Mouse (Mus musculus): Measurements from ENCODE around the gene Nek6. TPM values are rescaled to one million over a fixed set of nuclear protein-coding genes. Genes with fewer than 3 reads are reported as not detected.

Nek6 gene
- polyA plus RNA-seq, 1 experiment from 2014 or later = 56.8 TPM

DNA sequence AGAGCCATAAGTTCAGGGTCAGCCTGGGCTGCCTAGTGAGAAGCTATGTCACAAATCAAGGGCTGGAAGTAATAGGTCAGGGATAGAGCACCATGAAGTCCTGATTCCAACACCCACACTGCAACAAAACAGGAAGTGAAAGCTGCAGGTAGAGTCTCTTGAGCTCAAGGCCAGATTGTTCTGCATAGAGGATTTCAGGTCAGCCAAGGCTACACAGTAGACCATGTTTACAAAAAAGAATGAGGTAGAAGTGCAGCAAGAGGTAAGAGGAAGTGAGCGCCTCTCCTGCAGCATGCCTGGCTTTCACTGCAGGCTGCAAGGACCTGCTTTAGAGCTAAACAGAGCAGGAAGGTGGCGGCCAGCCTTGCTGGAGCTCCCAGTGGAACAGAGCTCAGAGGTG, 63.3 kb downstream of the Nek6 start:
- H3K27ac ChIP-seq (ENCODE audit: low read length) = no peak overlapping the region
- ATAC-seq = no peak
- H3K4me2 ChIP-seq (ENCODE audit: low read length) = no peak overlapping the region
- H3K9me3 ChIP-seq (replicated peaks; ENCODE audit: control insufficient read depth, low read length, poor library complexity, severe bottlenecking) = no peaks in the 10 kb centered on the region
- no peaks in the 10 kb centered on the region for H3K27me3 ChIP-seq (ENCODE audit: control insufficient read depth, insufficient read depth, low read depth, low read length)
- 92% methylated on average over 2 of the region's 2 CpGs for WGBS
- no peak overlapping the region for H3K4me3 ChIP-seq (ENCODE audit: low read depth, low read length)
- H3K36me3 ChIP-seq (ENCODE audit: control insufficient read depth, insufficient read depth, low read length) = no peaks in the 10 kb centered on the region
- H3K9ac ChIP-seq (ENCODE audit: low read depth, low read length) = no peak overlapping the region
- peaks cover 9% of the 10 kb centered on the region; the same call in 1 of the 2 replicates for H3K4me1 ChIP-seq (ENCODE audit: control insufficient read depth, insufficient read depth, low read length)

DNA sequence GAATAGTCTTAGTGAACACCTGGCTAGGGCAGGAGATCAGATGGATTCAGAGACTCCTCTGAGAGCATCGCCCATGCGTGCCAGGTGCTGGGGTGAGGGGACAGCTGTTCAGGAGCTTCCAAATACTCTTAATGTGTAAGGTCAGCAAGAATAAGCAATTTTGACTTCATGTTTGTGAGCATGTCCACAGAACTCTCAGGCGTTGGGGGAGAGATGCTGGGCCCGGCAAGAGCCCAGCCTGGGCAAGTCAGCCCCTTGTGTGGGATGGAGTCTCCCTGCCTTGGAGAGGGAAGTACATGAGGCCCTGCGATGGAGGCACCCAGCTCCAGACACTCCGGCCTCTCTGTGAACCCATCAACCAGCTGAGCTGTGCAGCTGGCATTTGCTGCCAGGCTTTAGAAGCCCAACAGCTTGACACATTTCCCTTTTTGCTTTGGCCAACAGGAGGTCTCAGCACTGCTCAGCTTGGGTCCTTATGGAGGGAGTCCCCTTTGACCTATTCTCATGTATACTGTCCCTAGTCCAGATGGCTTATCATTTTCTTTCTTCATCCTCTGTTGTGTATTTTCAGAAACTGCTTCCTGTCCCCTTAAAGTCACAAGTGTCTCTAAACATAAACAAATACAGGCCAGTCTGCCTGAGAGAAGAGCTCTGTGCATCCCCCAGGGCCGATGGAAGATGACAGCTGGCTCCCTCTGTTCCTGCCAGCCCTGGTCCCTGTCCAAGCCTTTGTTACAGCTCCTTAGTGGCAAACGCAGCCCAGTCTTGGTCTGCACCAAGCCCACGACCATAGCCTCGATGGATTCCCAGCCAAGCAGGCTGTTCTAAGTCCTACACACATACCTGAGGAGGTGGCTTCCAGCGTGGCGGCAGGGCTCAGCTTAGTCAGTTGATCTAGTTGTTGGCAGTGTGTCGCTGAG, 67.4 kb downstream of the Nek6 start:
- Histone ChIP-seq H3K4me3 (ENCODE audit: low read depth, low read length) (no peak overlapping the region), H3K27me3 (ENCODE audit: control insufficient read depth, insufficient read depth, low read depth, low read length) (no peaks in the 10 kb centered on the region), H3K4me1 (ENCODE audit: control insufficient read depth, insufficient read depth, low read length) (peaks cover 14% of the 10 kb centered on the region), H3K27ac (ENCODE audit: low read length) (peak overlapping the region; percentile 70), H3K4me2 (ENCODE audit: low read length) (no peak overlapping the region), H3K9ac (ENCODE audit: low read depth, low read length) (peak overlapping the region; percentile 21; the same call in 1 of the 2 replicates), H3K36me3 (ENCODE audit: control insufficient read depth, insufficient read depth, low read length) (no peaks in the 10 kb centered on the region), H3K9me3 (replicated peaks; ENCODE audit: control insufficient read depth, low read length, poor library complexity, severe bottlenecking) (no peaks in the 10 kb centered on the region)
- no peak for ATAC-seq
- 54% methylated on average over 13 of the region's 13 CpGs for WGBS

GRCm38 (mm10) chr2:38579528-38579927, 68.1 kb downstream of the Nek6 start:
- Histone ChIP-seq H3K9ac (ENCODE audit: low read depth, low read length) (peak overlapping the region; percentile 21; the same call in 1 of the 2 replicates), H3K4me3 (ENCODE audit: low read depth, low read length) (no peak overlapping the region), H3K27me3 (ENCODE audit: control insufficient read depth, insufficient read depth, low read depth, low read length) (no peaks in the 10 kb centered on the region), H3K9me3 (replicated peaks; ENCODE audit: control insufficient read depth, low read length, poor library complexity, severe bottlenecking) (no peaks in the 10 kb centered on the region), H3K4me2 (ENCODE audit: low read length) (no peak overlapping the region), H3K4me1 (ENCODE audit: control insufficient read depth, insufficient read depth, low read length) (peaks cover 21% of the 10 kb centered on the region), H3K27ac (ENCODE audit: low read length) (peak overlapping the region; percentile 70), H3K36me3 (ENCODE audit: control insufficient read depth, insufficient read depth, low read length) (no peaks in the 10 kb centered on the region)
- ATAC-seq = no peak
- 29% methylated on average over 1 of the region's 1 CpGs for WGBS

GRCm38 (mm10) chr2:38583982-38584381, 72.5 kb downstream of the Nek6 start:
- H3K4me2 ChIP-seq (ENCODE audit: low read length) = no peak overlapping the region
- 0 out of 2 replicates have a peak, but pooled peaks have one; percentile 26 for ATAC-seq
- no peak overlapping the region for H3K9ac ChIP-seq (ENCODE audit: low read depth, low read length)
- H3K27ac ChIP-seq (ENCODE audit: low read length) = peak overlapping the region; percentile 64
- WGBS = 50% methylated on average over 2 of the region's 2 CpGs
- 0 out of 2 replicates have a peak, but pooled peaks cover under 1% of the 10 kb centered on the region for H3K36me3 ChIP-seq (ENCODE audit: control insufficient read depth, insufficient read depth, low read length)
- no peaks in the 10 kb centered on the region for H3K9me3 ChIP-seq (replicated peaks; ENCODE audit: control insufficient read depth, low read length, poor library complexity, severe bottlenecking)
- no peaks in the 10 kb centered on the region for H3K27me3 ChIP-seq (ENCODE audit: control insufficient read depth, insufficient read depth, low read depth, low read length)
- H3K4me1 ChIP-seq (ENCODE audit: control insufficient read depth, insufficient read depth, low read length) = peaks cover 30% of the 10 kb centered on the region
- H3K4me3 ChIP-seq (ENCODE audit: low read depth, low read length) = no peak overlapping the region

GRCm38 (mm10) chr2:38584514-38585378, 73.3 kb downstream of the Nek6 start:
- Histone ChIP-seq H3K36me3 (ENCODE audit: control insufficient read depth, insufficient read depth, low read length) (0 out of 2 replicates have a peak, but pooled peaks cover 3% of the 10 kb centered on the region), H3K4me3 (ENCODE audit: low read depth, low read length) (no peak overlapping the region), H3K4me2 (ENCODE audit: low read length) (no peak overlapping the region), H3K9me3 (replicated peaks; ENCODE audit: control insufficient read depth, low read length, poor library complexity, severe bottlenecking) (no peaks in the 10 kb centered on the region), H3K27ac (ENCODE audit: low read length) (peak overlapping the region; percentile 64), H3K9ac (ENCODE audit: low read depth, low read length) (0 out of 2 replicates have a peak overlapping the region, but pooled peaks have one; percentile 44), H3K4me1 (ENCODE audit: control insufficient read depth, insufficient read depth, low read length) (peaks cover 23% of the 10 kb centered on the region), H3K27me3 (ENCODE audit: control insufficient read depth, insufficient read depth, low read depth, low read length) (no peaks in the 10 kb centered on the region)
- ATAC-seq = peak; percentile 60
- WGBS = 7% methylated on average over 13 of the region's 13 CpGs

DNA sequence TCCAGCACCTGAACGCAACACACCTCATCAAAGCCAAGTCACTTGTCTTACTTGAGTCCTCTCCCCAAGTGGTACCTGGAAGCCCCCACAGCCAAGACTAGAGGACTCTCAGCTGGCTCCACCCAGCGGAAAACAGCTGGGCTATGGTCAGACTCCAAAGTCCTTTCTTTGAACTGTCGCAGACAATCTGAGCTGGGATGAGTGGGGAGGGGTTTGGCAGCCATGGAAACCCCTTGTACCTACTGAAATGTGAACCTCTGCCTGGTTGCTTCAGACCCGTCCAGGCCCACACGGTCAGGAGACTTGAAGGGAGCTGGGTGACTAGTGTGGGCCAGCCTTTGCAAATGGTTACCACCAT, 73.9 kb downstream of the Nek6 start:
- H3K4me3 ChIP-seq (ENCODE audit: low read depth, low read length) = no peak overlapping the region
- no peak overlapping the region for H3K4me2 ChIP-seq (ENCODE audit: low read length)
- peaks cover 22% of the 10 kb centered on the region for H3K4me1 ChIP-seq (ENCODE audit: control insufficient read depth, insufficient read depth, low read length)
- peak overlapping the region; percentile 22; the same call in 1 of the 2 replicates for H3K27ac ChIP-seq (ENCODE audit: low read length)
- peak; percentile 14; the same call in 1 of the 2 replicates for ATAC-seq
- 11% methylated on average over 5 of the region's 5 CpGs for WGBS
- no peaks in the 10 kb centered on the region for H3K9me3 ChIP-seq (replicated peaks; ENCODE audit: control insufficient read depth, low read length, poor library complexity, severe bottlenecking)
- H3K36me3 ChIP-seq (ENCODE audit: control insufficient read depth, insufficient read depth, low read length) = 0 out of 2 replicates have a peak, but pooled peaks cover 3% of the 10 kb centered on the region
- H3K27me3 ChIP-seq (ENCODE audit: control insufficient read depth, insufficient read depth, low read depth, low read length) = no peaks in the 10 kb centered on the region
- no peak overlapping the region for H3K9ac ChIP-seq (ENCODE audit: low read depth, low read length)

DNA sequence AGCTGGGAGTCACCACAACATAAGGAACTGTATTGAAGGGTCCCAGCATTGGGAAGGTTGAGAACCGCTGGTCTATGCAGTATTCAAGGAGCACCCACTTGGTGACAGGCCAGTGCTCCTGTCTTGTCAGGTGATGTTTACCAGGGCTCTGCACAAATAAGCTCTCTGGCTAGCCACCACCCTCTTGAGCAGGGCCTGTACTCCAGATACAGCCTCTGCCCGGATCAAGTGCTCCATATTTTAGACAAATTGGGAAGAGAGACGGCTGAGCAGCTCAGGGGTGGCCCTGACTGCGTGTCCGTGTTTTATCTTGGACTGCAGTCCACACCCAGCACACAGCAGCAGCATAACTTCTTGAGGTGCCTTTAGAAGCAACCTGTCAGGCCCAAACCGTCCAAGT, 75.3 kb downstream of the Nek6 start:
- 71% methylated on average over 6 of the region's 6 CpGs for WGBS
- Histone ChIP-seq H3K36me3 (ENCODE audit: control insufficient read depth, insufficient read depth, low read length) (0 out of 2 replicates have a peak, but pooled peaks cover 3% of the 10 kb centered on the region), H3K4me2 (ENCODE audit: low read length) (no peak overlapping the region), H3K4me3 (ENCODE audit: low read depth, low read length) (no peak overlapping the region), H3K27me3 (ENCODE audit: control insufficient read depth, insufficient read depth, low read depth, low read length) (no peaks in the 10 kb centered on the region), H3K27ac (ENCODE audit: low read length) (no peak overlapping the region), H3K9me3 (replicated peaks; ENCODE audit: control insufficient read depth, low read length, poor library complexity, severe bottlenecking) (no peaks in the 10 kb centered on the region), H3K4me1 (ENCODE audit: control insufficient read depth, insufficient read depth, low read length) (peaks cover 24% of the 10 kb centered on the region), H3K9ac (ENCODE audit: low read depth, low read length) (no peak overlapping the region)
- no peak for ATAC-seq

GRCm38 (mm10) chr2:38591751-38592459, 80.5 kb downstream of the Nek6 start:
- peak; percentile 80 for ATAC-seq
- H3K27me3 ChIP-seq (ENCODE audit: control insufficient read depth, insufficient read depth, low read depth, low read length) = no peaks in the 10 kb centered on the region
- H3K27ac ChIP-seq (ENCODE audit: low read length) = peak overlapping the region; percentile 61; the same call in 1 of the 2 replicates
- H3K4me1 ChIP-seq (ENCODE audit: control insufficient read depth, insufficient read depth, low read length) = peaks cover 21% of the 10 kb centered on the region
- 0 out of 2 replicates have a peak, but pooled peaks cover 3% of the 10 kb centered on the region for H3K36me3 ChIP-seq (ENCODE audit: control insufficient read depth, insufficient read depth, low read length)
- H3K4me3 ChIP-seq (ENCODE audit: low read depth, low read length) = no peak overlapping the region
- peak overlapping the region; percentile 53 for H3K9ac ChIP-seq (ENCODE audit: low read depth, low read length)
- H3K4me2 ChIP-seq (ENCODE audit: low read length) = no peak overlapping the region; the same call in 1 of the 2 replicates
- no peaks in the 10 kb centered on the region for H3K9me3 ChIP-seq (replicated peaks; ENCODE audit: control insufficient read depth, low read length, poor library complexity, severe bottlenecking)
- 42% methylated on average over 6 of the region's 6 CpGs for WGBS

Measured in midbrain, embryonic 16.5 days (tissue).